In genomic region chr11:16695596-16695995, GRCm38 (mm10) we compare ENCODE assay signal across 17 mouse cellular contexts. TPM values are rescaled to one million over a fixed set of nuclear protein-coding genes. Genes with fewer than 3 reads are reported as not detected.
DNase-seq lines count a peak whose midpoint lies in the region; TF ChIP-seq lines count a peak whose summit lies in the region.
"Had no signal": no experiment of that assay in that cellular context is flagged by ENCODE, and none has a peak within 500 bp of the region (broad histone marks: within the 10 kb centered on the region; RNA-seq: fewer than 3 reads in every experiment).

No protein-coding gene starts in this region.

- TF ChIP-seq POLR2A in brain, embryonic 14.5 days (IDR thresholded peaks at IDR 0.05; ENCODE audit: borderline replicate concordance, extremely low read depth, insufficient read depth, insufficient read length, poor library complexity, severe bottlenecking): no peak

- DNase-seq in 3T3-L1 (ENCODE audit: low read depth, low spot score): peak; percentile 73
- DNase-seq in Muller cell, postnatal 12 days (ENCODE audit: inconsistent ontology term): peak; percentile 56
- DNase-seq in brain, embryonic 14.5 days (ENCODE audit: low read depth): peak; percentile 3
- DNase-seq in layer of hippocampus, postnatal 10 days (ENCODE audit: low spot score in 2 of 2): no peak
- no peak for DNase-seq in layer of hippocampus, adult 18-20 months (ENCODE audit: low spot score in 2 of 2)
- no peak for DNase-seq in left cerebral cortex, postnatal 25 days (ENCODE audit: low spot score in 2 of 2)
- DNase-seq: adrenal gland, adult 8-10 months; adrenal gland, postnatal 14 days; adrenal gland, postnatal 36 days; B cell, adult 2 months; cerebellum, adult 11 months; cerebellum, adult 18-20 months; cerebellum, adult 8-10 months; cerebellum, postnatal 10 days; cerebellum, postnatal 25 days; forebrain, postnatal 0 days had no signal

- no peak for TF ChIP-seq CTCF in brain, embryonic 14.5 days (IDR thresholded peaks at IDR 0.05; ENCODE audit: borderline replicate concordance, extremely low read depth, insufficient read depth, insufficient read length)

- intact Hi-C loops in left cerebral cortex, postnatal 25 days (cut with DNase I): no loop called here

RNA-seq across cellular contexts. Expression of gene Egfr, which starts 56.4 kb away (rescaled TPM):
- polyA plus RNA-seq in brain, embryonic 14.5 days (2012; rRNA removed): 3.1 and 5.0 TPM in 2 replicates
- total RNA-seq in layer of hippocampus, postnatal 10 days (2021): 10 to 100 TPM; 19.6 to 22.5 TPM
- 10 to 100 TPM; 13.0 to 13.2 TPM for total RNA-seq in layer of hippocampus, adult 18-20 months (2021)
- total RNA-seq in left cerebral cortex, postnatal 25 days (2021): 10 to 100 TPM; 12.5 to 12.7 TPM
- polyA plus RNA-seq: G1E had no signal

Comparison
In these comparisons a context has a peak if more than half of its experiments do, and no peak if none do; other contexts are left out.
1. DNase-seq: peak in 3T3-L1 (single experiment), Muller cell, postnatal 12 days (single experiment) and brain, embryonic 14.5 days (single experiment); none in layer of hippocampus, postnatal 10 days (0 of 2), layer of hippocampus, adult 18-20 months (0 of 2) and left cerebral cortex, postnatal 25 days (0 of 2).